Mouse (Mus musculus): ENCODE results near the gene Resf1. TPM values are rescaled to one million over a fixed set of nuclear protein-coding genes. Genes with fewer than 3 reads are reported as not detected.

The Resf1 gene
- total RNA-seq (2012; rRNA removed) (12.4 and 13.4 TPM in 2 replicates), total RNA-seq (2014; rRNA removed) (20.9 and 25.3 TPM in 2 replicates), polyA plus RNA-seq (2012; ENCODE audit: insufficient read length, low read depth) (14.7 and 15.5 TPM in 2 replicates)

GRCm38 (mm10) chr6:149308956-149309932 lies at the start of gene Resf1:
TSS of gene Resf1 (plus strand) at chr6:149309414.
- H3K36me3 ChIP-seq (replicated peaks in 1 of 2; ENCODE audit: control insufficient read depth in 1 of 2, insufficient read depth in 1 of 2, low read length in 1 of 2), result peaks cover 5 to 20% of the 10 kb centered on the region in 2 experiments
- in situ Hi-C loops (cut with MboI; ENCODE audit: low pct_ligation_motif_present, low pct_unique_long_range_greater_than_20kb, low sequenced_read_pairs) (no loop called here), dilution Hi-C loops (cut with MboI; ENCODE audit: extremely low pct_ligation_motif_present, extremely low pct_unique_long_range_greater_than_20kb, low sequenced_read_pairs) (no loop called here)
- peaks cover 19% of the 10 kb centered on the region for H3K79me2 ChIP-seq (replicated peaks; ENCODE audit: control insufficient read depth, extremely low read depth, insufficient read depth, poor library complexity, severe bottlenecking)
- no peaks in the 10 kb centered on the region for H3K27me3 ChIP-seq (replicated peaks)
- H3K4me3 ChIP-seq (replicated peaks in 1 of 3; ENCODE audit: low read depth in 2 of 3, low read length in 2 of 3, poor library complexity in 1 of 3), result peak within 1 kb of the TSS; percentile 63 to 73 (median 71)
- DNase-seq (ENCODE audit: extremely low read depth), result peak; percentile 89
- H3K9me3 ChIP-seq (replicated peaks; ENCODE audit: low read length), result peaks cover 28% of the 10 kb centered on the region
- H3K4me1 ChIP-seq (ENCODE audit: control insufficient read depth in 1 of 2, insufficient read depth in 2 of 2), result peaks cover 7 to 38% of the 10 kb centered on the region in 2 experiments; a peak in 3 of 4 replicates
- peak within 1 kb of the TSS; percentile 97 for H3K4me2 ChIP-seq (ENCODE audit: insufficient read depth, low read depth, poor library complexity, severe bottlenecking)
- H3K27ac ChIP-seq (ENCODE audit: insufficient read depth, low read depth), result peak within 1 kb of the TSS; percentile 91
- peak within 1 kb of the TSS; percentile 82 for H3K9ac ChIP-seq (ENCODE audit: insufficient read depth, low read depth)
- TF ChIP-seq USF2 (conservative IDR thresholded peaks at IDR 0.05; ENCODE audit: low read depth, low read length), result no peak
- TF ChIP-seq NELFE (IDR thresholded peaks at IDR 0.05; ENCODE audit: low read depth, low read length), result peak; percentile 94
- TF ChIP-seq MXI1 (IDR thresholded peaks at IDR 0.05; ENCODE audit: low read depth, low read length), result peak; percentile 74
- peak; percentile 83; the same call in 1 of the 2 replicates for TF ChIP-seq MAZ (IDR thresholded peaks at IDR 0.05; ENCODE audit: low read depth, low read length)
- TF ChIP-seq JUN (IDR thresholded peaks at IDR 0.05; ENCODE audit: insufficient read depth, low read depth, low read length), result no peak
- peak; percentile 87 for TF ChIP-seq ELF1 (IDR thresholded peaks at IDR 0.05; ENCODE audit: low read depth, low read length)
- peak; percentile 95 for TF ChIP-seq UBTF (IDR thresholded peaks at IDR 0.05; ENCODE audit: low read depth, low read length)
- peak; percentile 92 for TF ChIP-seq IRF4 (IDR thresholded peaks at IDR 0.05; ENCODE audit: low read depth, low read length)
- no peak for TF ChIP-seq GABPA (IDR thresholded peaks at IDR 0.05; ENCODE audit: insufficient replicate concordance, low read depth, low read length)
- peak; percentile 12; the same call in 1 of the 2 replicates for TF ChIP-seq TBP (conservative IDR thresholded peaks at IDR 0.05; ENCODE audit: low read depth, low read length)
- TF ChIP-seq NRF1 (IDR thresholded peaks at IDR 0.05; ENCODE audit: low read depth, low read length), result 0 out of 2 replicates have a peak, but pooled peaks have one; percentile 19
- TF ChIP-seq USF1 (IDR thresholded peaks at IDR 0.05; ENCODE audit: low read depth, low read length), result no peak
- no peak for TF ChIP-seq JUND (conservative IDR thresholded peaks at IDR 0.05; ENCODE audit: low read depth, low read length)
- TF ChIP-seq RCOR1 (conservative IDR thresholded peaks at IDR 0.05; ENCODE audit: low read depth, low read length), result no peak
- TF ChIP-seq ZMIZ1 (IDR thresholded peaks at IDR 0.05; ENCODE audit: low read depth, low read length), result peak; percentile 92
- no peak for TF ChIP-seq ZNF384 (IDR thresholded peaks at IDR 0.05; ENCODE audit: low read depth, low read length)
- peak; percentile 80 for TF ChIP-seq SIN3A (IDR thresholded peaks at IDR 0.05; ENCODE audit: low read length)
- TF ChIP-seq MAX (IDR thresholded peaks at IDR 0.05; ENCODE audit: low read length), result no peak; the same call in 1 of the 2 replicates
- 0 out of 2 replicates have a peak, but pooled peaks have one; percentile 11 for TF ChIP-seq CHD2 (IDR thresholded peaks at IDR 0.05; ENCODE audit: low read length)
- peak; percentile 79 for TF ChIP-seq TCF12 (IDR thresholded peaks at IDR 0.05; ENCODE audit: low read depth, low read length)
- TF ChIP-seq HCFC1 (IDR thresholded peaks at IDR 0.05; ENCODE audit: low read depth, low read length), result peak; percentile 71
- peak; percentile 69; the same call in 1 of the 2 replicates for TF ChIP-seq POLR2AphosphoS2 (IDR thresholded peaks at IDR 0.05; ENCODE audit: low read depth, low read length)
- peak; percentile 91 for TF ChIP-seq POLR2A (IDR thresholded peaks at IDR 0.05; ENCODE audit: low read depth, low read length)
- TF ChIP-seq ETS1 (conservative IDR thresholded peaks at IDR 0.05; ENCODE audit: low read depth, low read length), result peak; percentile 45
- peak; percentile 39; the same call in 1 of the 2 replicates for TF ChIP-seq BHLHE40 (IDR thresholded peaks at IDR 0.05; ENCODE audit: low read depth, low read length)
- peak; percentile 59; the same call in 1 of the 2 replicates for TF ChIP-seq MEF2A (IDR thresholded peaks at IDR 0.05; ENCODE audit: borderline replicate concordance, low read depth, low read length)

All from CH12.LX (cell line).